Mouse (Mus musculus) embryonic facial prominence, embryonic 13.5 days (tissue): ENCODE results near the gene Lmnb2. TPM values are rescaled to one million over a fixed set of nuclear protein-coding genes. Genes with fewer than 3 reads are reported as not detected.

Experiments
- ATAC-seq: fragments of 200-750 bp; cut with Nextera tagmentation; 2 replicates; pipeline ENCODE4 v1.8.0; 2017; ENCODE audit warnings: low read depth; ENCODE audit not compliant: insufficient number of reproducible peaks, insufficient read depth, low FRiP score, low TSS enrichment
- H3K27ac ChIP-seq: fragments of 300-500 bp; sonication (generic); 2 replicates; pipeline ENCODE4 v1.5.1; 2015; ENCODE audit warnings: moderate library complexity, mild to moderate bottlenecking, inconsistent platforms
- H3K27me3 ChIP-seq: fragments of 300-500 bp; sonication (generic); 2 replicates; pipeline ENCODE4 v1.6.1; 2015; ENCODE audit warnings: mild to moderate bottlenecking, inconsistent platforms
- H3K36me3 ChIP-seq: fragments of 300-500 bp; sonication (generic); 2 replicates; pipeline ENCODE4 v1.6.1; 2015; ENCODE audit warnings: mild to moderate bottlenecking, inconsistent platforms
- H3K4me1 ChIP-seq: fragments of 300-500 bp; sonication (generic); 2 replicates; pipeline ENCODE4 v1.6.1; 2015; ENCODE audit warnings: inconsistent platforms
- H3K4me2 ChIP-seq: fragments of 300-500 bp; sonication (generic); 2 replicates; pipeline ENCODE4 v1.6.1; 2015; ENCODE audit warnings: moderate library complexity, mild to moderate bottlenecking, inconsistent platforms
- H3K4me3 ChIP-seq: fragments of 300-500 bp; sonication (generic); 2 replicates; pipeline ENCODE4 v1.5.1; 2015; ENCODE audit warnings: mild to moderate bottlenecking, inconsistent platforms
- H3K9ac ChIP-seq: fragments of 300-500 bp; sonication (generic); 2 replicates; pipeline ENCODE4 v1.6.1; 2015; ENCODE audit warnings: mild to moderate bottlenecking, inconsistent platforms
- H3K9me3 ChIP-seq: fragments of 300-500 bp; sonication (generic); 2 replicates; pipeline ENCODE4 v1.6.1; 2016; ENCODE audit warnings: inconsistent platforms
- WGBS: fragments of 180-500 bp; shearing (Covaris S2); methylation state at CpG from one replicate; pipeline ENCODE4 v1.1.7; 2015; ENCODE audit warnings: mixed read lengths; 5-methylcytosine and 5-hydroxymethylcytosine counted together
- polyA plus RNA-seq: library from polyadenylated mRNA; unstranded; fragments of >200 nt; fragmentation: Nextera tagmentation; extraction: Ambion mirVana; gene quantifications from 2 replicates; pipeline ENCODE4 v1.2.1, GENCODE M21; 2015

Lmnb2 gene
- 51.5 and 63.4 TPM in 2 replicates for polyA plus RNA-seq

DNA sequence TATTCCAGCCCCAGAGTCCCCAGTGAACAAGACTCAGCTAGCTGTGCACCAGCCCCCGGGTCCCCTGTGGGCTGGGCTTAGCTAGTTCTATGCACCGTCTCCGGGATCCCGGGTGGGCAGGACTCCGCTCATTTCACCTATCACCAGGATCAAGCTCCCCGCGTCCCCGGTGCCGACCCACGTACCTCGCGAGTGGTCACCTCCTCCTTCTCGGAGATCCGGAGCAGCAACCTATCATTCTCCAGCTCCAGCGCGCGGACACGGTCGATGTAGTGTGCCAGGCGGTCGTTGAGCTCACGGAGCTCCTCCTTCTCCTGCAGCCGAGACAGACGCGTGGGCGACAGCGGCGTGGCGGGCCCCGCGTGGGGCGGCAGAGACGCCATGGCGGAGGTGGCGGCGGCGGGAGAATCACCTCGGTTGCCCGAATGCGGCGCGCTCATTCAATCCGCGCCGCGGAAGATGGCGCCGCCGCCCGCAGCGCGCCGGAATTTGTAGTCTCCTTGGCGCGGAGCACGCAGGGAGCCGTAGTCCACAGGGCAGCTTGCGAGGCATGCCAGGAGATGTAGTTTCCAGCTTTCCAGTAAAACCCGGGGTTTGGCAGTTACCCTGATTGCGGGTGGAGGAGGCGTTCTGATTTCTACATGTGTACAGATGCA is at the start of gene Lmnb2:
TSS of gene Lmnb2 (minus strand) at position 467 of the 656 bp plus-strand sequence.
- Histone ChIP-seq H3K9me3 (no peaks in the 10 kb centered on the region), H3K27me3 (no peaks in the 10 kb centered on the region), H3K9ac (peak within 1 kb of the TSS; percentile 90), H3K4me3 (peak within 1 kb of the TSS; percentile 88), H3K4me2 (peak within 1 kb of the TSS; percentile 98), H3K36me3 (peaks cover 24% of the 10 kb centered on the region), H3K27ac (peak within 1 kb of the TSS; percentile 69), H3K4me1 (peaks cover 32% of the 10 kb centered on the region)
- peak; percentile 54; the same call in 1 of the 2 replicates for ATAC-seq
- WGBS, result under 1% methylated on average over 61 of the region's 61 CpGs

DNA sequence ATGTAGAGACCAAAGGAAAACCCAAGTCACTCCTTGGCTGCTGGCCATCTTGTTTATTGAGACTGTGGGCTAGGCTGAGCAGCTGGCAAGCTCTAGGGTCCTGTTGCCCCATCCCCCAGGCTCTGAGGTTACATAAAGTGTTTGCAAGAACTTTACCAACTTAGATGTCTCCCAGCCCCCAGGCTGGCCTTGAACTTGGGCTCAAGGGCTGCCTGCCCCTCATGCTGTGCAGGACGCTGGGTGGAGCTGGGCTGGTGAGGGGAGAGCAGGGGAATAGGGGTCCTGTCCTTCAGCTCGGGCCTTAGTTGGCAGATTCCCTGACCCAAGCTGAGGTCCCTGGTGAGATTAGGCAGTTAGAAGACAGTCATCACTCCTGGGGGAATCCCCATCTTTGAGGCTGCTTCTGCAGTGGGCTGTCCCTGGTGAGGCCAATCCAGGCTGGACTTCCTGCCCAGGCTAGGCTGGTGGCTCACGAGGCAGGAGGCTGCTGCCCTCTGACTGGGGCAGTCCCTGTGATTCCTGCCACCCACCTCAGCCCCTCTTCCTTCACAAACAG is 49.1 kb upstream of the Lmnb2 start:
- Histone ChIP-seq H3K9ac (peak overlapping the region; percentile 49; the same call in 1 of the 2 replicates), H3K4me1 (peaks cover 41% of the 10 kb centered on the region), H3K27me3 (no peaks in the 10 kb centered on the region), H3K4me3 (no peak overlapping the region), H3K9me3 (0 out of 2 replicates have a peak, but pooled peaks cover 5% of the 10 kb centered on the region), H3K36me3 (no peaks in the 10 kb centered on the region), H3K4me2 (no peak overlapping the region), H3K27ac (0 out of 2 replicates have a peak overlapping the region, but pooled peaks have one; percentile 11)
- 61% methylated on average over 3 of the region's 3 CpGs for WGBS
- ATAC-seq, result no peak

DNA sequence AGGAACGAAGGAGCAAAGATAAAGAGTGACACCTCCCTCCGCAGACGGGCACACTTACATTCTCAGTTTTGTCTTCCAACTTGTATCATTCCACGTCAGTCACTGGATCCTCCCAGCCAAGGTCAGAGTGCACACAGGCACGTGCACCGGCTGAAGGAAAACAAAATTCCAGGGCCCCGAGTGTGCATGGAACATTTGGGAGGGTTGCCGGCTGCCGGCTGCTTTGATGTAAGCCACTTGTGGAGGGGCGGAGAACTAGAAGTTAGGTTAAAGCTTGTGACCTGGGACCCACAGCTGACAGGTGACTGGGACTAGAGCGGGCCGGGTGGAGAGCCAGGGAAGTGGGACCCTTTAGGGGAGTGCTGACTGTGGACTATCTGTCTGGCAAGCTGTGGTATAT is 48.3 kb upstream of the Lmnb2 start:
- Histone ChIP-seq H3K4me3 (no peak overlapping the region), H3K36me3 (no peaks in the 10 kb centered on the region), H3K27ac (no peak overlapping the region), H3K9me3 (0 out of 2 replicates have a peak, but pooled peaks cover 4% of the 10 kb centered on the region), H3K27me3 (no peaks in the 10 kb centered on the region), H3K9ac (no peak overlapping the region), H3K4me1 (peaks cover 49% of the 10 kb centered on the region), H3K4me2 (no peak overlapping the region)
- ATAC-seq, result no peak
- WGBS, result 58% methylated on average over 12 of the region's 12 CpGs

DNA sequence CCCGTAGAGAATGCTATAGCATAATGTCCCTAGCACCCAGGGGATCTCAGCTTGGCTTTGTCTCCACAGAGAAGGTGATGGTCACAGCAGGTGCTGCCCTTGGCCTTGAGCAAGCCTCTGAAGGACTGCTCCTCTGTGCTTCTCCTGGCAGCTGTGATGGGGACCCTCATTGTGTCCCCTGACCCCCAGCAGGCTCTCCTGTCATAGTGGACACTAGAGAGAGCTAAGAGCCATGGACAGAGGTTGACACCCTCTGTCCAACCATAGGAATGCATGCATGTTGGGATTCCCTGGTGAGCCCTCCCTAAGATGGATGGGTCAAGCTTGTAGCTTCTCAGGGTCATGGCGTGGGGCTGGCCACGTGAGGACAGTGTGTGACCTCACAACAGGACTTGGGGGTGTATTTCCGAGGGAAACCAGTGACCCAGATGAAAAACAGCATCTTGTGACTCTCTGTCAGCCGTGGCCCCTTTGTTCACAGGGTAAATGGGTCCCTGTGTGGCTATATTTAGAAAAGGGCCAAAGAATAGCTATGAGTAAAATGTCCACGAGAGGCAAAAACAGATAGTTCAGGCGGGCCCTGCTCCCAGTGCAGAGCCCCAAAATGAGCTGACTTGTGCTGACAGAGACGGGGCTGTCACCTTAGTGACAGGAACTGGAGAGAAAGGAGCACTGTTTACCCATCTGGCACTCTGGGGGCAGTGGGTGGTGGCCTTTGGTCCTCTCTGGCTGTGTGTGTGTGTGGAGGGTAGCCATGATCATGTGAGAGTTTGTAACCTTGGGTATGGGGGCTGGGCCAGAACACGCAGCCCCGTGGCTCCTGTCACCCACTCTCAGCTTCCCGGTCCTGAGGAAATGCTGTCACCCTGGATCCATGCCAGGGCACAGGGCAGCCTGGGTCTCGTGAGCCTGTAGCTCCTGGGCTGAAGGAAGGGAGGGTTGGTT is 45.3 kb upstream of the Lmnb2 start:
- no peaks in the 10 kb centered on the region for H3K9me3 ChIP-seq
- no peak overlapping the region for H3K4me3 ChIP-seq
- H3K4me2 ChIP-seq, result no peak overlapping the region
- H3K9ac ChIP-seq, result peak overlapping the region; percentile 32; the same call in 1 of the 2 replicates
- WGBS, result 60% methylated on average over 12 of the region's 12 CpGs
- H3K36me3 ChIP-seq, result no peaks in the 10 kb centered on the region
- no peak overlapping the region for H3K27ac ChIP-seq
- peaks cover 62% of the 10 kb centered on the region for H3K4me1 ChIP-seq
- ATAC-seq, result no peak
- H3K27me3 ChIP-seq, result no peaks in the 10 kb centered on the region

DNA sequence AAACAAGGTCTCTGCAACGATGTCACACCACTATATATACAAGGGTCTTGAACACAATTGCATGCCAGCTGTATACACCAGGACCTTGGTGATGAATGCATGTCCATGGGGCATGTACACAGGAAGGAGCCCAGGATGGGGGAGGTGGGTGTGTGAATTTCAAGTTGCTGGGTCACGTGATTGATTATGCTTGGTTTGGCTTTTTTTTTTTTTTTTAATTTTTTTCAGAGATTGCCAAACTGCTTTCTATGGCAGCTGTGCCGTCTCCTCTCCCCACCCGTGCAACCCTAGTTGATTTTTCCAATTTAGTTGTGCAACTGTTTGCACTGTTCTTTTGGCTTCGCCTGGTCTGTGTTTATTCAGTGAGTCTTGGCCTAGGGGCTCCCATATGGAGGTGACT is 44.5 kb upstream of the Lmnb2 start:
- no peaks in the 10 kb centered on the region for H3K27me3 ChIP-seq
- no peaks in the 10 kb centered on the region for H3K36me3 ChIP-seq
- 61% methylated on average over 5 of the region's 5 CpGs for WGBS
- H3K4me2 ChIP-seq, result no peak overlapping the region
- H3K4me1 ChIP-seq, result peaks cover 61% of the 10 kb centered on the region
- ATAC-seq, result no peak
- H3K4me3 ChIP-seq, result no peak overlapping the region
- H3K9ac ChIP-seq, result no peak overlapping the region
- H3K27ac ChIP-seq, result peak overlapping the region; percentile 82
- no peaks in the 10 kb centered on the region for H3K9me3 ChIP-seq

DNA sequence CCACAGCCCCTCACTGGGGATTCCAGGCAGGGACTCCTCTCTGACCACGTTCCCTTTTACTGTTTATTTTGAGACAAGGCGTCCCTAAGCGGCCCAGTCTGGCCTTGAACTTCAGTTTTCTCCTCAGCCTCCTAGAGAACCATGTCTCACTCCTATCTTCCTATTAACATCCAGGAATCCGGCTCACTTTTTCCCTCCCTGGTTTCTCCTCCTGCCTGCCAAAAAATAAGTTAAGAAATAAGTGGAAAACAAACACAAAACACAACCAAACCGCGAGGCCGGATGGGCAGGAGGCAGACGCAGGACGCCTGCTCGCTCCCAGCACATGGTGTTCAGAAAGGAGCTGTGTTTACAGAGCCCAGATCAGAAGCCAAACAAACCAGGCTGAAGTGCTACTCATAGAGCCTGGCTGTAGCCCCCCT is 44.0 kb upstream of the Lmnb2 start:
- H3K36me3 ChIP-seq, result no peaks in the 10 kb centered on the region
- WGBS, result 46% methylated on average over 10 of the region's 10 CpGs
- H3K27ac ChIP-seq, result peak overlapping the region; percentile 82

DNA sequence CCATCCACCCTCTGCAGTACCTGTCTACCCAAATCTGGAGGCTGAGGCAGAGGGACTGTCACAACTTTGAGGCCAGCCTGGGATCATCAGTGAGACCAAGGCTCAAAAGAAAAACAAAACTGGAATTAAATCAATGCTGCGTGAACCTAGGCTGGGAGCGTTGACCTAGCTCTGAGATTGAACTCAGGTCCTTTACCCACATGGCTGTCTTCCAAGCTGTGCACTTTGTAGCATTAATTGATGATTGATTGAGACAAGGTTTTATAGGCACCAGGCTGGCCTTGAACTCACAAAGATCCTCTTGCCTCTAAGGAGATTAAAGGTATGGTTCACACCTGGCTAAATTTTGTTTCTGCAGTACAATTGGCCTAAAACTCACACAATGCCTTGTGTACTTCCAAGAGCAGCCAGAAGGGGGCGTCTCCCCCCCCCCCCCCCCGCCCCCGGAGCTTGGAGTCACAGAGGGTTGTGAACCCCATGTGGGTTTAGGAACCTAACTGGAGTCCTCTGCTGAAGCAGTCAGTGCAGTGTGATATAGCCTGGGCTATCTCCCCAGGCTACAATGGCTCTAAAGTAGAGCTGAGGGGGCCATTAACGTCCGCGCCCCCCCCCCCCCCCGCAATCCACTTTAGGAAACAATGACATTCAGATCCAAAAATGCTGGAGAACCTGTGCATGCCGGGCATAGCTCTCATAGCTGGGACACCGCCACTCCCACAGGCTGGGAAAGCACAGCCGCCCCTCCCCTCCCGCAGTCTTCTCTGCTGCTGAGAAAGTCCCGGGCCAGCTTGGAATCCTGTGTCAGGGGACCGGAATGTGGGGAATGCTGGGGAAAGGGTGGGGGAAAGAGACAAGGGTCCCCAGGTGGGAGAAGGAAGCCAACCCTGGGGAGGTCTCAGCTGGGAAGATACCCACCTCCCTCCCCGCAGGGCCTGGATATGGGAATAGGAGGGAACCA is 42.8 kb upstream of the Lmnb2 start:
- H3K4me1 ChIP-seq, result peaks cover 46% of the 10 kb centered on the region
- WGBS, result 11% methylated on average over 15 of the region's 16 CpGs

More for the DNA sequence above, 44.0 kb upstream of the Lmnb2 start:
- peaks cover 55% of the 10 kb centered on the region for H3K4me1 ChIP-seq
- H3K4me3 ChIP-seq, result no peak overlapping the region
- H3K9me3 ChIP-seq, result no peaks in the 10 kb centered on the region
- no peaks in the 10 kb centered on the region for H3K27me3 ChIP-seq
- ATAC-seq, result no peak
- no peak overlapping the region for H3K9ac ChIP-seq
- no peak overlapping the region for H3K4me2 ChIP-seq

DNA sequence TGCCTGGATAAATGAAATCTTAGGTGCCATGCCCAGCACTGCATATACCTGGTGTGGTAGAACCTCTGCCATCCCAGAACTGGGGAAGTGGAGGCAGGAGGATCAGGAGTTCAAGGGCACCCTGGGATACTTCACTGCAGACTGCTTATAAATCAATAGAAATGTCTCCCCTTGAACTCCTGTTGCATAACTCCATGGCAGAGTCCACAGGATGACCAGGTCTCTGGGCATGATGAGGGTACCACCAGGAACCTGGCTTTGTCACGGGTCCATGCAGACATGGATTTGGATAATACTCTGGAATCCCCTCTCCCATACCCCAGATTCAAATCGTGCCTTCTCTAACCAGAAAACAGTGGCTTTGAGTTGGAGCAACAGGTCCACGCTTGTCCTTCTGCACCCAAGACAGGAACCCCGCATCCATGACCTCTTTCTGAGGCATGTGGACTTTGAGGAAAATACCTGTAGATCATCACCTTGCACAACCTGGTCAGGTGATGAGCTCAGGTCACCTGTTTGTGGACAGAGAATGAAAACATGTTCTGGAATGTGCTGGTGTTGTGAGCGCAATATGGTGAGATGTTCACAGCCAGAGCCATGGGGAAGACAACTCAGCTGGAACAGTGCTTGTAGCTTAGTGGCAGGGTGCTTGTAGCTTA is 41.1 kb upstream of the Lmnb2 start:
- Histone ChIP-seq H3K4me2 (no peak overlapping the region), H3K27me3 (no peaks in the 10 kb centered on the region), H3K36me3 (no peaks in the 10 kb centered on the region), H3K27ac (no peak overlapping the region), H3K4me1 (peaks cover 52% of the 10 kb centered on the region), H3K9me3 (no peaks in the 10 kb centered on the region), H3K4me3 (no peak overlapping the region), H3K9ac (no peak overlapping the region)
- ATAC-seq, result no peak
- WGBS, result 93% methylated on average over 5 of the region's 5 CpGs

More for the DNA sequence above, 42.8 kb upstream of the Lmnb2 start:
- no peak overlapping the region for H3K9ac ChIP-seq
- H3K27me3 ChIP-seq, result no peaks in the 10 kb centered on the region
- H3K9me3 ChIP-seq, result no peaks in the 10 kb centered on the region
- H3K27ac ChIP-seq, result peak overlapping the region; percentile 82
- ATAC-seq, result peak; percentile 40; the same call in 1 of the 2 replicates
- peak overlapping the region; percentile 4; the same call in 1 of the 2 replicates for H3K4me3 ChIP-seq
- peak overlapping the region; percentile 31 for H3K4me2 ChIP-seq
- H3K36me3 ChIP-seq, result no peaks in the 10 kb centered on the region

DNA sequence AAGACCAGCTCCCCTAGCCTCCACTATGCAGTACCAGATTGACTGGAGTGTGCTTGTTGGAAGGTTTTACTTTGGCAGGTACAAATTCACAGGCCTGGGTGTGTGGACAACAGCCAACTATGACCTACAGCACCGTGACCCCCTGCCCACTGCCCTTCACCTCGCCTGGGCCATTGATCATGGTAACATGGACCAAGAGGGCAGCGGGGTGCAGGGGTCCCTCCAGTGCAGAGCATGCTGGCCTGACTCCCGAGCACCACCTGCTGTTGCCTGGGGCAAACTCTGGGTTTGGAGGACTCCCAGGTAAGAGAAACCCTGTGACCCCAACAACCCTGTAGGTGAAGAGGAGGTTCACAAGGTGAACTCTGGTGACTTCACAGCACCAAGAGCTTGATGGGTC is 39.7 kb upstream of the Lmnb2 start:
- H3K4me2 ChIP-seq, result no peak overlapping the region
- 72% methylated on average over 4 of the region's 4 CpGs for WGBS
- ATAC-seq, result no peak
- no peaks in the 10 kb centered on the region for H3K36me3 ChIP-seq
- peaks cover 38% of the 10 kb centered on the region for H3K4me1 ChIP-seq
- H3K9ac ChIP-seq, result no peak overlapping the region
- H3K4me3 ChIP-seq, result no peak overlapping the region
- H3K27me3 ChIP-seq, result no peaks in the 10 kb centered on the region
- no peak overlapping the region for H3K27ac ChIP-seq
- no peaks in the 10 kb centered on the region for H3K9me3 ChIP-seq

DNA sequence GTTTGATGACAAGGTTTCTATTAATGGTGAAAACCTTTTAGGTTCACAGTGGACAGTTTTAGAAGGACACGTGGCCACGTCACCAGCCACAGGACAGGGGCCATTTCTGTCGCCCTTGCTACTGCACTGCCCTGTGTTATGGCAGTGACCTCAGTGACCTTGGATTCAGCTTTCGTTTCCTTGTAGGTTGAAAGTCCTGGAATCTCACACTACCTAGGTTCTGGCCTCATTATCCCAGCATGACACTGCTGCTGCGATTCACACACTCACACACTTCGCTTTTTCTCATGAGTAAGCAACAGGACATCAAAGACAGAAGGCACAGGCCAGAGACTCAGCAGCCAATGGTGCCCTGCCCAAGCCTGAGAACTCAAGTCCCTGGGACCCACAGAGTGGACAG is 38.9 kb upstream of the Lmnb2 start:
- no peaks in the 10 kb centered on the region for H3K27me3 ChIP-seq
- 78% methylated on average over 6 of the region's 6 CpGs for WGBS
- H3K36me3 ChIP-seq, result no peaks in the 10 kb centered on the region
- H3K4me1 ChIP-seq, result peaks cover 30% of the 10 kb centered on the region
- no peak for ATAC-seq
- H3K4me2 ChIP-seq, result no peak overlapping the region
- no peak overlapping the region for H3K4me3 ChIP-seq
- no peak overlapping the region; the same call in 1 of the 2 replicates for H3K9ac ChIP-seq
- H3K27ac ChIP-seq, result no peak overlapping the region
- H3K9me3 ChIP-seq, result no peaks in the 10 kb centered on the region
